Mouse (Mus musculus) cerebellum, adult 18-20 months (tissue): ENCODE data around the gene Ttc32.
A peak's percentile ranks its signal among the peaks of the same experiment; 100 is the strongest.

Source experiments
- DNase-seq, 2 experiments: peaks; one replicate each; pipeline ENCODE4 v3.0.0; 2021

The Ttc32 gene

GRCm38 (mm10) chr12:9046674-9047073 lies 16.9 kb downstream of the Ttc32 start:
- DNase-seq, result no peak

- DNase-seq, result no peak
Observed at GRCm38 (mm10) chr12:9048090-9048489, 18.3 kb downstream of the Ttc32 start.

GRCm38 (mm10) chr12:9050824-9051223 lies 21.0 kb downstream of the Ttc32 start:
- no peak for DNase-seq

GRCm38 (mm10) chr12:9052075-9052829 lies 22.5 kb downstream of the Ttc32 start:
- peak; percentile 77 to 85 for DNase-seq

GRCm38 (mm10) chr12:9053345-9053744 lies 23.5 kb downstream of the Ttc32 start:
- peak in 1 of 2 experiments; percentile 16 for DNase-seq

- no peak for DNase-seq
Observed at GRCm38 (mm10) chr12:9054012-9054411, 24.2 kb downstream of the Ttc32 start.

- no peak for DNase-seq
Observed at GRCm38 (mm10) chr12:9055269-9055668, 25.5 kb downstream of the Ttc32 start.

GRCm38 (mm10) chr12:9059502-9059901 lies 29.7 kb downstream of the Ttc32 start:
- DNase-seq, result no peak

- DNase-seq, result no peak
Observed at GRCm38 (mm10) chr12:9059965-9060364, 30.2 kb downstream of the Ttc32 start.

GRCm38 (mm10) chr12:9063611-9064010 lies 33.8 kb downstream of the Ttc32 start:
- no peak for DNase-seq

- DNase-seq, result no peak
Observed at GRCm38 (mm10) chr12:9071058-9071457, 41.3 kb downstream of the Ttc32 start.

GRCm38 (mm10) chr12:9071493-9071892 lies 41.7 kb downstream of the Ttc32 start:
- DNase-seq, result no peak

- DNase-seq, result no peak
Observed at GRCm38 (mm10) chr12:9077554-9078125, 47.8 kb downstream of the Ttc32 start.

GRCm38 (mm10) chr12:9090226-9090625 lies 60.4 kb downstream of the Ttc32 start:
- DNase-seq, result no peak
